Mouse (Mus musculus) C2C12 (cell line): ENCODE measurements around the gene Matn1.

Source experiments
- CEBPB ChIP-seq: IDR thresholded peaks from one replicate; pipeline ENCODE4 v1.6.1; 2011; ENCODE audit warnings: low read depth, mild to moderate bottlenecking, control low read depth, moderate library complexity
- CTCF ChIP-seq: IDR thresholded peaks from one replicate; pipeline ENCODE4 v1.5.1; 2011; ENCODE audit not compliant: control insufficient read depth, insufficient read depth, insufficient read length
- MAX ChIP-seq: IDR thresholded peaks from one replicate; pipeline ENCODE4 v1.6.1; 2011; ENCODE audit warnings: mild to moderate bottlenecking, control low read depth

DNA sequence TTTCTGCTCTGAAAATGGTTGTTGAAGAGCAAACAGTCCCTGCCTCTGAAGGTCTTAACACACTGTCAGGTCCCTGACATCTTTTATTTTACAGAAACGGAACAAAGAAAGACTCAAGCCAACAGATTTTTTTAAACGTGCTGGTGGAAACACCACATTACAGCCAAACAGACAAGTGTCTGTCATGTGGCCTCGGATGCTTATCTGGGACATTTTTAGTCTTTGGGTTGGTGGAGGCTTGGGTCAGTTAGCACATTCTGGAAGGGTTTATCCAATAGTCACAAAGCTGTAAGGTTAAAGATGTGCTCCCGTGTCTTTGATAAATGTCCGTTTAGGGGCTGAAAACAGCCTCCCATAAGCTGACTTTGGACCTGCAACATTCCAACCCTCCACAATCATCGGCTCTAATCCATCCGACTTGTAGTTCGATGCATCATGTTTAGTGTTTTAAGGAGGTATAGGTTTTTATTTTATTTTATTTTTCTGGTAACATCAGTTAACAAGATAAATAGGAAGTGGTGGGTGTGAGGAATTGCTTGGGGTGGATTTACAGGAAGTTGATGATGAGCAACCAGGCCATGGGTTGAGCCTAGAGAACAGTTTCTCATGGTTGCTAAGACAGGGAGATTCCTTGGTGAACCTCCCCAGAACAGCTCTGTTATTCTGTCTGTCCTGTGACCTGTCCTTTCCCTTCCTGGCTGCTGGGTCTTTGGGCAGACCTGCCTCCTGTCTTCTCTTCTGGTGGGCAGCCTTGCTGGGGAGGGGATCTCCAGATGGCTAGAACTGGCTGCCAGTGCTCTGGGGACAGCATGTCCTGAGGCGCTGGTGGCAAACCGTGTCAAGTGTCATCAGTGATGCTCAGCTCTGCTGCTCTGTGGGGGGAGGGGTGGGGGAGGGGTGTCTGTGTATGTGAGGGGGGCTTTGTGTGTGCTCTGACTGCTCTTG is 25.1 kb upstream of the Matn1 start:
- TF ChIP-seq MAX, result no peak
- TF ChIP-seq CTCF, result no peak
- no peak for TF ChIP-seq CEBPB
